Mouse (Mus musculus) megakaryocyte, embryonic 14.5 days (primary cell): ENCODE data around the gene Epop. TPM values are rescaled to one million over a fixed set of nuclear protein-coding genes. Genes with fewer than 3 reads are reported as not detected.
A peak's percentile ranks its signal among the peaks of the same experiment; 100 is the strongest.
"Not testable (repeated sequence)": the region's sequence is repeated elsewhere in the genome, so short reads cannot be mapped to it uniquely, and the experiment has no call there.

ENCODE experiments used
- H3K27me3 ChIP-seq: replicated peaks from 2 replicates; pipeline ENCODE3; 2012; ENCODE audit warnings: inconsistent platforms
- H3K36me3 ChIP-seq: replicated peaks from 2 replicates; pipeline ENCODE3; 2012; ENCODE audit warnings: low read length, inconsistent platforms, mixed read lengths
- H3K4me1 ChIP-seq: 2 replicates; pipeline ENCODE4 v1.6.1; 2012; ENCODE audit warnings: inconsistent platforms
- H3K4me3 ChIP-seq: replicated peaks from 2 replicates; pipeline ENCODE3; 2012; ENCODE audit warnings: moderate library complexity, mild to moderate bottlenecking, inconsistent platforms
- H3K9me3 ChIP-seq: 2 replicates; pipeline ENCODE4 v1.6.1; 2012; ENCODE audit warnings: inconsistent platforms
- FLI1 ChIP-seq: IDR thresholded peaks from 2 replicates; pipeline ENCODE4 v1.6.1; 2012; ENCODE audit warnings: low read length, inconsistent platforms, mixed read lengths
- GATA1 ChIP-seq: IDR thresholded peaks from 3 replicates; pipeline ENCODE4 v1.6.1; 2012; ENCODE audit warnings: mixed read lengths, low read length, inconsistent platforms, borderline replicate concordance
- polyA plus RNA-seq: library from polyadenylated mRNA; stranded (reverse); fragments of >175 nt; gene quantifications from 2 replicates; pipeline ENCODE4 v1.2.3, GENCODE M21; 2012; ENCODE audit warnings: low replicate concordance; ENCODE audit not compliant: insufficient read depth

The Epop gene
- polyA plus RNA-seq, 1 experiment, result 44.1 TPM

GRCm38 (mm10) chr11:97661648-97662133, 32.2 kb upstream of the Epop start:
- Histone ChIP-seq H3K4me1 (peaks cover 67% of the 10 kb centered on the region), H3K36me3 (peaks cover 14% of the 10 kb centered on the region), H3K27me3 (peaks cover 64% of the 10 kb centered on the region), H3K9me3 (peaks cover 8% of the 10 kb centered on the region; the same call in 1 of the 2 replicates), H3K4me3 (peak overlapping the region; percentile 93)
- TF ChIP-seq FLI1, result no peak
- no peak for TF ChIP-seq GATA1

- Histone ChIP-seq H3K4me1 (peaks cover 64% of the 10 kb centered on the region), H3K27me3 (peaks cover 64% of the 10 kb centered on the region), H3K4me3 (peak overlapping the region; percentile 93), H3K36me3 (peaks cover 8% of the 10 kb centered on the region), H3K9me3 (peaks cover 6% of the 10 kb centered on the region; the same call in 1 of the 2 replicates)
- TF ChIP-seq FLI1, result no peak
- TF ChIP-seq GATA1, result no peak
These were observed 31.5 kb upstream of the Epop start for GRCm38 (mm10) chr11:97660734-97661647.

GRCm38 (mm10) chr11:97659990-97660714, 30.6 kb upstream of the Epop start:
- Histone ChIP-seq H3K27me3 (peaks cover 64% of the 10 kb centered on the region), H3K9me3 (no peaks in the 10 kb centered on the region)
- TF ChIP-seq GATA1, result no peak
- TF ChIP-seq FLI1, result no peak

GRCm38 (mm10) chr11:97659267-97659989, 29.9 kb upstream of the Epop start:
- Histone ChIP-seq H3K36me3 (no peaks in the 10 kb centered on the region), H3K4me1 (peaks cover 55% of the 10 kb centered on the region), H3K27me3 (peaks cover 65% of the 10 kb centered on the region), H3K9me3 (no peaks in the 10 kb centered on the region), H3K4me3 (peak overlapping the region; percentile 93)
- no peak for TF ChIP-seq GATA1
- TF ChIP-seq FLI1, result no peak

More at GRCm38 (mm10) chr11:97659990-97660714, 30.6 kb upstream of the Epop start:
- no peaks in the 10 kb centered on the region for H3K36me3 ChIP-seq
- peak overlapping the region; percentile 93 for H3K4me3 ChIP-seq
- peaks cover 58% of the 10 kb centered on the region for H3K4me1 ChIP-seq

- TF ChIP-seq FLI1 (no peak), GATA1 (no peak)
- Histone ChIP-seq H3K4me1 (peaks cover 49% of the 10 kb centered on the region), H3K27me3 (peaks cover 62% of the 10 kb centered on the region), H3K9me3 (peaks cover 1% of the 10 kb centered on the region; the same call in 1 of the 2 replicates), H3K4me3 (peak overlapping the region; percentile 93), H3K36me3 (peaks cover under 1% of the 10 kb centered on the region)
These were observed 29.3 kb upstream of the Epop start for GRCm38 (mm10) chr11:97658751-97659266.

GRCm38 (mm10) chr11:97657967-97658366, 28.5 kb upstream of the Epop start:
- Histone ChIP-seq H3K27me3 (peaks cover 62% of the 10 kb centered on the region), H3K4me1 (peaks cover 46% of the 10 kb centered on the region)
- H3K36me3 ChIP-seq, H3K4me3 ChIP-seq, H3K9me3 ChIP-seq: not testable (repeated sequence)

- H3K4me1 ChIP-seq, result peaks cover 41% of the 10 kb centered on the region
- peaks cover 4% of the 10 kb centered on the region for H3K36me3 ChIP-seq
- no peak for TF ChIP-seq FLI1
- no peak for TF ChIP-seq GATA1
- peaks cover 5% of the 10 kb centered on the region; the same call in 1 of the 2 replicates for H3K9me3 ChIP-seq
- no peak overlapping the region for H3K4me3 ChIP-seq
- H3K27me3 ChIP-seq, result peaks cover 57% of the 10 kb centered on the region
These were observed 27.9 kb upstream of the Epop start for GRCm38 (mm10) chr11:97657184-97657945.

GRCm38 (mm10) chr11:97656269-97656971, 26.9 kb upstream of the Epop start:
- no peak for TF ChIP-seq FLI1
- TF ChIP-seq GATA1, result no peak
- Histone ChIP-seq H3K27me3 (peaks cover 56% of the 10 kb centered on the region), H3K36me3 (peaks cover 4% of the 10 kb centered on the region), H3K4me3 (no peak overlapping the region), H3K4me1 (peaks cover 31% of the 10 kb centered on the region), H3K9me3 (peaks cover 5% of the 10 kb centered on the region; the same call in 1 of the 2 replicates)
